Mouse (Mus musculus): ENCODE data around the gene Zfp593. TPM values are rescaled to one million over a fixed set of nuclear protein-coding genes. Genes with fewer than 3 reads are reported as not detected.

Zfp593 gene
- total RNA-seq, 2 experiments from 2014 or later = 9.6 to 12.9 TPM

DNA sequence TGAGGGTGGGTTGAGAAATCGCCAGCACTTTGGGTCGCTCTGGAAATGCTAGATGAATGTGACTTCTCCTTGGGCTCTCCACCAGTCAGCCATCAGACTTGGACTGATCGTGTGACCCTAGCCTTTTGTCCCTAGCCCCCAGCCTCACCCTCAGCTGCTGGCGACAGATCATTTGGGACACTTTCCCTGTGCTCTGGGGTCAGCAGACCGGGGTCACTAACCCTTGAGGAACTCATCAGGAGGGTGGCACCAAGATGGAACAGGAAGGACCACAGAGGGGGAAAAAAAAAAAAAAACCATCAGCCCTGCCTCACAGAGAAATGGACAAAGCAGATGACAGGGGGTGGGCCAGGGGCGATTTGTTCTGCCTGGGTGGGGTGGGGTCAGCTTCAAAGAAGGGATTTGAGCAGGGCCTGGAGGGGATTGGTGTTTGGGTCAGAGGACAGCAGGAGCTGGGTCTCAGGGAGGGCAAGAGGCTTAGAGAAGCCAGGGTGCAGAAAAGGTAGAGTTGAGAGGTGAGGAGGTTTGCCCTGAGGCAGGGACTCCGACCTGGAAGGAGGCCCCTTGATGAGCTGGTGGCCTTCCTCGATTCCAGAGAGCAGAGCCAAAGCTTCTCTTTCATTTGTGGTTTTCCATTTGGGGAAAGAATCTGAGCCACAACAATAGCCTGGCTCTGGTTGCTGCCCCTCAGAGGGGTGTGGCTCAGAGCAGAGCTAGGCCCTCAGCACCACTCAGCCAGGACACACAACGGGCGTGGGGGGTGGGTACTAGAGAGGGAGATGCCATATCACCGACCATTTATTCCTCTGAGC is 12.0 kb upstream of the Zfp593 start:
- no peak for DNase-seq

DNA sequence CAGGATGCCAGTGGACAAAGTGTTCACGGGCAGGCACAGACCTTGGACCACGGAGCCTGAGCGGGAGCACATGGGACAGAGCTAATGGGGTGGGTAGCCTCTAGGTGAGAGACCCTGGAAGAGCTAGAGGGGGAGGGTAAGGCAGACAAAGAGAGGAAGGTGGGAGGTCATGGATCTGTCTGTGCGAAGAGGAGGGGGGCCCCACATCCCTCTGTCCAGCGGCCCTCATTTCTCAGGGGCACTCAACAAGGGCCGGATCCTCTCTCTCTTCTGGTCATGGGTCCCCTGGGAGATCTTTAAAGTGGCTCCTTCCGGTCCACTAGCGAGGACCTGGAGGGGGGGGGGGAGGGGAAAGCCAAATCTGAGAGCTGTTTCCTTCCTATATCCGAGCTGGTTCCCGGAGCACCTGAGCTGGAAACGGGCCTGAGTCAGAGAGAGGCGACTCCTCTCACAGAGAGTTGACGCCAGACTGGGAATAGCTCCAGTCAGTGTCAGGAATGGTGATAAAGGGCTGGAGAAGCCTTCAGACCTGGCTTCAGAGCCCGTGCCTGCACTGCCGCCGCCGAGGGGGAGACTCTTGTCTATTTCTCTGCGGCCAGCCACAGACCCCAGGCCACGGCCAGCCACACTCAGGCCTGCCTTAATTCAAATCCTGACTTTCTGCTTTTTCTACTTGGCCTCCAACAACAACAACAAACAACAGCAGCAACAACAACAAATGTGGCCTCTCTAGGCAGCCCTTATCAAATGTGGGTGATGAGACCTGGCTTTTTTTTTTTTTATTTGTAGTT is 11.2 kb upstream of the Zfp593 start:
- peak; percentile 41 to 53 for DNase-seq

DNA sequence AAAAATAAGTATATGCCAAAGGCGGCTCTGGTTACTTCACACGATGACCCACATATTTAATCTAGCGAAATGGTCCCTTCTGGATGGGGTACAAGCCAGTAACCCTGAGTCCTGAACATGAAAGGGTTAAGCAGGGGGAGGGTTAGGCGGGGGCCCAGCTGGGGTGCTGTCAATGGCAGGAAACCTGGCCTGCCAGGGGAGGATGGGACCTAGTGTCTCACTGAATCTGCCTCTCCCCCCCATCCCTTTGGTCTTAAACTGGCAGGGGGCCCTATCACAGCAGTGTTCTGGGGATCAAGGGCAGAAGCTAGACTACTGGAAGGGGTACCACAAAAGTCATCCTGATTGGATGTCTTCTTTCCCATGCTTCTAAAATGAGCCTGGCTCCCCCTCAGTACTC is 10.5 kb upstream of the Zfp593 start:
- DNase-seq = peak; percentile 25 to 56

DNA sequence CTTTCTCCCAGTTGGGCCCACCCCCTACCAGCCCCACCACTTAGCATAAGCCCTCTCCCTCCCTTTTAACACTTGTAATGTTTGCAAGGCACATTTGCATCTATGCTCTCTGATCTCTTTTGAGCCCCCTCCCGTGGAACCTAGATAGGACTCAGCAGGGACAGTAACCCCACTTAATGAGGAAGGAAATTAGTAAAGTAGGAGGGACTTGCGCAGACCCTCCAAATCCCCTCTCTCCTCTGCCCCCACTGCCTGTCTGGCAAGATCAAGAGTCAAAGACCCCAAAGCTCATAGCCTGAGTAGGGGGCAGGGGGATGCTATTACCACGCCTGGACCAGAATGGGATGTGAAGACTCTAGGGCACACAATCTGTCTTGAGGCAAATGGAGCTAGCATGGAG is 9.4 kb upstream of the Zfp593 start:
- DNase-seq = no peak

DNA sequence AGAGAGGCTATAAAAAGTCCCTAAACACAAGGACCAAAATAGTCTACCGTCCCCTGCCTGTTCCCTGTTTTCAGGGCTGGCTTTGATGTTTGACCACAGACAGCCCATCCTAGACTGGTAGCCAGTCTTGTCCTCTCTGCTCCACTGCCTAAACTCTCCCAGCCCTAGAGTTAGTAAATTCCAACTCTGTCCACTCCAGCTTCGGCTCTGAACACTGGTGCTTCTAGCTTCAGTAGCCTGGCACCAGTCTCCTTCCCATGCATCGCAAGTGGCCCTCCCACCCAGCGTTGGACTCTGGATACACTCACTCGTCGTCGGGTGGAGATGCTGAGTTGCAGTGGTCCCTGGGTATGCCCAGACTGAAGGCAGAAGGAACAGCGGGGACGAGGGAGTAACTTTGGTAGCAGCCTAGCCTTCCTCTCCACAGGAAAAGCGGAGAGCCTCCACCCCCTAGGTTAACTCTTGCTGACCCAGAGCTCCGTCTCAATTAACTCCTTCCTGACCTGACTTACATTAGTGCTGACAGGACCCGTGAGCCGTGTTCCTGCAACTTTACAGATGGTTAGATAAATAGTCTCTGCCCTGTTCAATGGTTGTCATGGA is 8.4 kb upstream of the Zfp593 start, which contains the start of gene Grrp1:
Gene Grrp1 (minus strand): TSS at position 385 of the 603 bp plus-strand sequence.
- peak; percentile 23 to 37 for DNase-seq

DNA sequence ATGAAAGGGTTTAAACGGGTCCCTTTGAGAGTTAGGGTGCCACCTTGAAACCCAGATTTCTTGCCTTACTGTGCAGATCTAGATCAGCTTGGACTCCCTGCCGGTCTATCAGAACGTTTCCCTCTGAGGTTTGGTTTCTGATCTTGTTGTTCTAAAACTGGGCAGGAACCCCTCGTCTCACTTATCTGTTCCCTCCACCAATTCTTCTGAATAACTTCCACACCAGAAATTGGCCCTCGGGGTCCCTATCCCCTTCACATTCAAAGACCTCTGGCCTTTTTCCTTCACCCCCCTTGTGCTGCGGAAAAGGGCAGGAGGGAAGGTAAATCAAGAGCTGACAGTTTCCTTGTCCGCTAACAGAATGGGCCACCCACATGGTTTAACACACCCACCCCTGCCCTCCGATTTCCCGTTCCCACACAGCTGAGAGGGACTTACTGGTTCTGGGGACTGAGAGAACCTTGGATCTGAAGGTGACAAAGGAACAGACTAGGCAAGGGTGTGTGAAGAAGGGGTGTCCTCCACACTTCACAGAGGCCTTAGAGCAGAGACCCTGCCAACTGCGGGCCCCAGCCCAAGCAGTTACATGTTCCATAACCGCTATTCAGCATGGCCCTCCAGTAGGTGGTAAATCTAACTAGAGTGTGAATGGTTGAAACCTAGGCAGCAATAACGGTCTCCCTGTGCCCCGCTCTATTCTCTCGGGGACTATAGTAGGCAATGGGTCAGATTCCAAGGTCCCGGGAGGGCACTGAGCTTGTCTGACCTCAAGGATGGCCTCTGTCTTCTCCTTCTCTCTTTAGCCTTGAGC is 7.7 kb upstream of the Zfp593 start:
- DNase-seq = peak; percentile 20 to 55

DNA sequence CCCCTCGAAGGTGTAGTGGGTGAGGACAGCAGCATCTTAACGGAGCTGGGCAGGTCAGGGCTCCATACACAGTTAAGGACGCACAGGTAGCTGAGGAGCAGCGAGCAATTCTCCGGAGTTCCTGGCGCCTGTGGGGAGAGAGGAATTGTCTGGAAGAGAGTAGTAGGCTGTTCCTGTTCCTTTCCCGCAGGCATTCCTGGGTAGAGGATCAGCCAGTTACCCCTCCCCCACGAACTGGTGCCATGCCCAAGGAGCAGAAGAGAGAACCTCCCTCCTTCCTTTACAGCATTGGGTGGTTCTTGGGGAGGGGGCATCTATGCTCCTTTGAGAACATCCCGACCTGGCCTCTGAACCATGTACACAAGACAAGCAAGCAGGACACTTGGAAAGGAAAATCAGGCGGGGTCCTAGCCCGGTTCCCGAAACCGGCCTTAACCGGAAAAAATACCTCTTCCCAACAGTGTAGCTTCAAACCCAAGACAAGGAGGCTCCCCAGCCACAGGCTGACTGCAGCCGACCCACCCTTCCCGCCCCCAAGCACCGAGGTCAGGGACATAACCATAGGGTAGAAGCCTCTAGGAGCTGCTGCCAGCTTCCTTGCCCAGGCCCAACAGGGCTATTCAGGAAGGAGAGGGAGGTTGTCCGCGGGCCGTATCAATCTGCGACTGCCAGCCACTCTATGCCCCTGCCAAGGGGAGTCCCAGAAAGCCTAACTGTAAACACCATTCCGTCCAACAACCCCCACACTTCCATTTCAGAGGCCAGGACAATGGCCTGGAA is 6.9 kb upstream of the Zfp593 start:
- DNase-seq = peak in 1 of 2 experiments; percentile 41

DNA sequence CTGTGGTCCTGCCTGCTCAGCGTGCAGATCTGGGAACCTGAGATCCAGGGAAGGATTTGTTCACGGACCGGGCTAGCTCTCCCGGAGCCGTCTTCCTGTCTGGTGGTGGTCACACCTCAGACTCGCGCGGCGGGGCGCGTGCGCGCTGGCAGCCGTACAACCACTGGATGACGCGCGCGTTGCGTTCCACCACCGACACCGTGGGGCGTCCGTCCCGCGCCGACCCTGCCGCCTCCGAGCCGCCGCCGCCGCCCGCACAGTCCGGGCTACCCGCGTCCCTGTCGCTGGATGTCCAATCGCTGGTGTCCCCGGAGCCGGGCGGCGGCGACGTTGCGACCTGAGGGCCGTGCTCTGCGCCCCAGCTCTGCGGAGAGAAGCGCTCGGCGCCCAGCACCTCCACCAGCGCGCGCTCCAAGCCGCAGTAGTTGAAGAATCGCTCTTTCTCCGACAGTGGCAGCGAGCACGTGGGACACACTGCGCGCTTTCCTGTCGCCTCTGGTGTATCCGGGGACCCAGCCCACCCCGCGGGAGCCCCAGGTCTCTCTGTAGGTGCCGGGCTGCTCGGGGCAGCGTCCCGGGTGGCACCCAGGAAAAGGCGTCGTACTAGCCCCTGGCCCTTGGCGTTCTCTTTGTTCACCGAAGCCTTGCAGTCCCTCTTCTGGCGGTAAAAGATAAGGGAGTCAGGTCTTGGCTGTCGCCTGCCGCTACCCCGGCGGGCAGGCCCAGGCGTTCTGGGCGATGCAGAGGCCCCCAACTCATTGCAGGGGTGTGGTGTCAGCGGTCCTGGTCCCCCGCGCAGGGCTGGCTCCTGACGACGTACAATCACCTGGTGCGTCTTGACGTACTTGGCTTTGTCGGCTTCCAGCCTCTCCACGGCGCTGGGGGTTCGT is 6.1 kb upstream of the Zfp593 start:
- DNase-seq = peak; percentile 34 to 45

DNA sequence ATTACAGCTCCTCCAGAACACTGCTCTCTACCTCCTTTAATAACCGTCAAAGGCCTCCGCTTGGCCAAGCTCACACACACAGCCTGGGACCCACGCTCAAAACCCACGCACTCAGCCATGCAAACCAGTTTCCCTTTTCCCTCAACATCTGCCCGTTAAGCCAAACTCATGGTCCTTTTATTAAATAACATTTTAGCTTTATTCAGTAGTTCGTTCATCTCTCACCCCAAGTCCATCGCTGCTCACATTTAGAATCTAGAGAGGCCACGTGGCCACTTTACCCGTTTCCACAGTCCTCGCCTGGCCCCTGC is 5.5 kb upstream of the Zfp593 start:
- DNase-seq = no peak

DNA sequence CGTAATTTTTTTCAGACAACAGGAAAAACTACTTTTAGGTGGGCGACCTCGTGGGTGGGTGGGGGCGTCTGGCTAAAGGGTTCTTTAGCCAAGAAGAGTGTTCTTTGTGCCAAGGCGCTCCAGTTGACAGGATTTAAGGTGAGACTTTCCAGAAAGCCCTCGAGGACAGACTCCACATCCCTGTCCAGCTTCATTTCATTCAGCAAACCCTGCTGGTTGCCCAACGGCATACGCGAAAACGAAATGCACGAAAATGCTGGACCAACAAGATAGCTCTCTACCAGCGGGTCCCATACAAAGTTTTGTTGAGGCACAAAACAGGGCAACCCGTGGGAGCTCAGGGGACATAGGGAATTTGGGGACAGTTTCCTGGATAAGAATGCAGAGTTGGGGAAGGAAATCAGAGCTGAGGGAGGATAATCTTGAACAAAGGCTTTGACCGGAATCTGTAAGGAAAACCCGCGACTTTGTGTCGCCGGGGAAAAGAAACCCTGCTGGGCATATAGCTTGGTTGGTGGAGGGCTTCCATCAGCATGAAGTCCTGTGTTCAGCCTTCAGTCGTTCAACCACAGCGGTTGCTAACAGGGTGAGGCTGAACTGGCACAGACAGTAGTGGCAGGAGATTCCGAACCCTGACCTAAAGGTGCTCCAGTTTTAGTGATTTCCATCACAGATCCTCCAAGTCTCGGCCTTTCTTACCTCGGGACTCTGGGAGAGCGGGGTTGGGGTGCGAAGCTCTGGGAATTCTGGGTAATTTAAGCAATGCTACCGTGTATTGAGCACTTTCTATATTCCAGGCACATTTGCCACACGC is 4.9 kb upstream of the Zfp593 start:
- DNase-seq = no peak

DNA sequence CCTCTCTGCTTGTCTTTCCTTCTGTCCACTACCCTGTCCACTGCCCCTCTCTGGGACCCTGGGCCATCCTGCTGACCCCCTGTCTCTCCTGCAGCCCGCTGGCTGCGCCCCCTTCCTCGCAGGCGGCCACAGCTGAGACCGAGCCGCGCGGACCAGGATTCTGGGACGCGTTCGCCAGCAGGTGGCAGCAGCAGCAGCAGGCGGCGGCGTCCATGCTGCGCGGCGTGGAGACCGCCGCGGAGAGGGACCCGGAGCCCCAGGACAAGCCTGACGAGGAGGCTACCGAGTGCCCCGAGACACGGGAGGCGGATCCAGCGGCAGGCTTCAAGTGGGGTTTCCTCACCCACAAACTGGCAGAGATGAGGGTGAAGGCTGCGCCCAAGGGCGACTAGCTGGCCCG is 4.3 kb upstream of the Zfp593 start:
- peak; percentile 76 to 87 for DNase-seq

DNA sequence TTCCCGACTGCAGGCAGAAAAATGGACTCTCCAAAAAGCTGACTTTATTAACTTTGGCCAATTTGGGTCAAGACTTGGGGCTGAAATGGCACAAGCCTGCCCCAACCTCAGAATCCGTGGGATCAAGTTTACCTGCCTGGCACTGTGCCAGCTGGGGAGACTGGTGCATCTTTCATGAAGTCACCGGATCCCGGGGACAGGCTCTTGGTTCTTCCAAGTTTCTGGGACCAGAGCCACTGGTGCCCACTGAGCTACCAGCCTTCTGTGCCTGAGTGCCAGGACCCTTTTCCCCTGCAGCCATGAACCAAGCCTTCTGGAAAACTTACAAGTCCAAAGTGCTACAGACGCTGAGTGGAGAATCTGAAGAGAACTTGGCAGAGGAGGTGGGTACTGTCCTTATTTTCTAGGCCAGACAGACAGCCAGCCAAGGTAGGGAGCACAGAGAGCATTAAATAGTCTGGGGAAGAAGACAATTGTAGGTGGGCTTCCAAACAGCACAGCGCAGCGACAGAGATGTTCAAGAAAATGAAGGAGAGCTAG is 1.4 kb upstream of the Zfp593 start, which contains the start of gene Gm30191:
Gene Gm30191 (plus strand): TSS at position 217 of the 540 bp plus-strand sequence.
- DNase-seq = no peak

DNA sequence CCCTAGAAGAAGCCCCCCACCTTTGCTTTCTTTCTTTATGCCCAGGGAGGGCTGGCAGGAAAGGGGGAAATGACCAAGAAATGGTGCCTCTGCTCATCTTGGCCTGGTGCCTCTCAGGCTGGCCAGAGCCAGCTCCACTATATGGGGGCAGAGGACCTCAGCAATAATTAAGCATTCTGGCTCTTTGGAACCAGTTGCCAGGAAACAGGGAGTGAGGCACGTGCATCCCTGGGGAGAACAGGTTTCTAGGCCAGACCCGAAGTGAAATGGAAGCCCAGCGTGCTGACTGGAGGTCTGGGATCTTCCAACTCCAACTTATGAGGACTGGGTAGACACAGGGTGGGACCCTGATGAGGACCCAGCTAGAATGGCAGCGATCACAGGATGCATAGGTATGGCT is 864 bp upstream of the Zfp593 start:
- DNase-seq = no peak

DNA sequence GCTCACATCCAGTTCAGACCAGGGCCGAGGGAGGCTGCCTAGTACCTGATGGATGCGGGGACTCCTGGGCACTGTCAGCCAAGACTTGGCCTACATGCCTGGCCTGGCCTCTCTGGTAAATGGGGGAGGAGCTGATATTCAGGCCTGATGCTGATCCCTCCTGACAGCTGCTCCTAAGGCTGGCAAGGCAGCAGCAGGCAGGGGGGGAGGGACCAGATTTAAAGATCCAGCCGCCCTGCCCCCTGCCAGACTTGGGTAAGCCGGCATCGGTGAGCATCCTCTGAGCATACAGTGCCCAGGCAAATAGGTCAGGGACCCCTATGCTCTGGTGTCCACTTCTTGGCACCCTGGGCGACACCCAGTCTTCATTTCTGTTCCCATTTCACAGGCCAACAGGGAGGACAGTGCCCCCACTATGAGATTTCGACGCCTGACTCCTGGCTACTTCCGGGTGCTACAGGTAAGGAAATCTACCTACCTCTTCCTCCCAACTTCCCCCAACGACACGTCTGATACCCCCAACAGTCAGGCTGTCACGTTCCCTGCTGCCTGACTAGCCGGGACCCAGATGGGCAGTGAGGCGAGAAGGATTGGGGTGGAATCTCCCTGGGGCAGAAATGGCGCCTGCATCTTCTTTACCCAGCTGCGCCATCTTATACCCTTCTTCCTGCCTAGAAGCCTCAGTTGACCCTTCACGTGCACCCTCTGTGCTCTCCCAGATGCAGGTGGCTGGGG is 1.7 kb downstream of the Zfp593 start, which contains the start of gene E130218I03Rik:
Gene E130218I03Rik (plus strand): TSS at position 147 of the 735 bp plus-strand sequence.
- DNase-seq = no peak

DNA sequence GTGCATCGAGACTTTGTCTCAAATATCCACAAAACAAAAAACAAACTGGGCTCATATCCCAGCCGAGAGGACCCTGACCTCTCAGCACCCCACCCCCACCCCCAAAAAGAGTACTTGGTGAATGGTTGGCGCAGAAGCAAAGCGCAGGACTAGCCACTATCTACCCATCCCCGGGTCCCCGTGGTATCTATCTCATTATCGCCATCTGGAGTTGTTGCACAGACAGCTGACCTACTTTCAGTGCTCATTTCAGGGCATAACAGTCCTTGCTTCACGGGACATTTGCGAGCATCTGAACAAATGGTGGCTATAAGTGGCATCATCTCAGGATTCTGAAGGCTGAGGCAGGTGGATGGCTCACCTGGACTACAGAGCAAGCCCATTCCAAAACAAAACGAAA is 6.7 kb downstream of the Zfp593 start:
- DNase-seq = no peak

DNA sequence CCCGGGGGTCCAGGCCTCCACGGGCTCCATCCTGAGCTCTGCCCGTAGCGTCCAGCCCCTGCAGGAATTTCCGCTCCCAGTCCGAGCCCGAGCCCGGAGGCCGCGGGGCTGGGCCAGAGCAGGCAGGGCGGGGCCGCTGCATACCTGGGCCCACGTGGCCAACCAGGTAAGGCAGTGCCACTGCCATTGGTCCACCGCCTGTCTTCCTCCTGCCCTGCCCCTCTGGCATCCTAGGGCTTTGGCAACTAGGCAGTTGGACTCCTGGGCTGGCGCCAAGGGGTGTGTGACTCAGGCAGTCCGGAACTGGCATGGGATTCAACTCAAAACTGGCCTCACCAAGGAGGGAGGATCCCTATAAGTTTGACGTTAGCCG is 7.1 kb downstream of the Zfp593 start, which contains the start of gene Cnksr1:
Gene Cnksr1 (minus strand): TSS at position 121 of the 373 bp plus-strand sequence.
- DNase-seq = peak; percentile 94 to 95

DNA sequence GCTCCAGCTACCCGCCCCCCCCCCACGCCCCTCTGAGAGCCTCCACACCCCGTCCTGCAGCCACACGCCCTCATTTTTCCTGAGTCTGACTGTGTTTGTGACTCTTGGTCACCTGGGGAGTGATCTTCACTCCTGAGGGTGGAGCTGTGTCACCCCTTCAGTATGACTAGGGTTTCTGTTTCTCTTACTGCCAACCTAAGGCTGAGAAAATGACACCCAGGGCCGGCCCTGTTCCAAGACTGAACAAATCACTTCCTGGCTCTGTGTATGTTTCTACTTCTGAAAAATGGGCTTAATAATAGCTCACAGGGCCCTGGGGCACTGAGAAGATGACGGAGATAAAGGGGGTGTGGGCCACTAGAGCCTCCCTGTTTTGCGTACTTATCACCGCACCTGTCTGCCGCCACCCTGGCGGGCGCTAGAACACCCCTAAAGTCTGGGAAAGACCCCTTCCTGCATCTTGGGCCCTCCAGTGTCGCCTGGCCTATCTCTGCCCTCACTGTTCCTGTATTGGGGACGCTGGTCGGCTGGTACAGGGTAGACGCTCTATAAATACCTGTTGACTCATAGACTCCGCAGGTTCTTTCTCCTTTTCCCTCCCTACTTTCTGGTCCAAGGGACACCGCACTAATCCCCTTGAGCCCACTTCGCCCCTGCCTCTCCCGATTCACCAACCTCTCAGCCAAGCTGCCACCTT is 7.7 kb downstream of the Zfp593 start:
- no peak for DNase-seq
